Mouse (Mus musculus): ENCODE data around the gene Synpr.

- no peak for TF ChIP-seq GATA1 (IDR thresholded peaks at IDR 0.05; ENCODE audit: borderline replicate concordance, low read length)
- no peak for TF ChIP-seq FLI1 (IDR thresholded peaks at IDR 0.05; ENCODE audit: low read length)
These were observed 76.6 kb downstream of the Synpr start for GRCm38 (mm10) chr14:13361184-13361583.
